Mouse (Mus musculus) testis, adult 2 months (tissue): ENCODE data around the gene Amz2. TPM values are rescaled to one million over a fixed set of nuclear protein-coding genes. Genes with fewer than 3 reads are reported as not detected.

Experiments used
- H3K27ac ChIP-seq: fragments of 200-500 bp; 2 replicates; pipeline ENCODE4 v1.5.1; 2012; ENCODE audit warnings: low read depth, low read length; ENCODE audit not compliant: control insufficient read depth, insufficient read depth
- H3K27me3 ChIP-seq: fragments of 200-500 bp; 2 replicates; pipeline ENCODE4 v1.6.1; 2012; ENCODE audit warnings: mild to moderate bottlenecking, low read length, moderate library complexity; ENCODE audit not compliant: control insufficient read depth, insufficient read depth
- H3K36me3 ChIP-seq: fragments of 200-500 bp; 2 replicates; pipeline ENCODE4 v1.6.1; 2012; ENCODE audit warnings: mild to moderate bottlenecking, low read length; ENCODE audit not compliant: control insufficient read depth, insufficient read depth
- H3K4me1 ChIP-seq: fragments of 200-500 bp; 2 replicates; pipeline ENCODE4 v1.6.1; 2012; ENCODE audit warnings: low read length; ENCODE audit not compliant: control insufficient read depth, insufficient read depth
- H3K4me3 ChIP-seq: fragments of 200-500 bp; 2 replicates; pipeline ENCODE4 v1.5.1; 2012; ENCODE audit warnings: low read depth, mild to moderate bottlenecking, low read length, moderate library complexity, mixed read lengths; ENCODE audit not compliant: control insufficient read depth
- CTCF ChIP-seq: fragments of 200-500 bp; IDR thresholded peaks from 2 replicates; pipeline ENCODE4 v1.5.1; 2012; ENCODE audit warnings: low read depth, mild to moderate bottlenecking, inconsistent platforms, low read length, moderate library complexity; ENCODE audit not compliant: control insufficient read depth, insufficient read depth, insufficient replicate concordance
- POLR2A ChIP-seq: fragments of 200-500 bp; IDR thresholded peaks from 2 replicates; pipeline ENCODE4 v1.6.1; 2012; ENCODE audit warnings: low read depth, mild to moderate bottlenecking, inconsistent platforms, low read length, moderate library complexity; ENCODE audit not compliant: control insufficient read depth
- polyA plus RNA-seq: library from polyadenylated mRNA; depleted of rRNA; stranded (reverse); fragments of >200 nt; gene quantifications from 2 replicates; pipeline ENCODE4 v1.2.3, GENCODE M21; 2012

Gene Amz2
- polyA plus RNA-seq, 1 experiment = 458 TPM

GRCm38 (mm10) chr11:109391200-109391599, 34.5 kb upstream of the Amz2 start:
- Histone ChIP-seq H3K4me1 (no peaks in the 10 kb centered on the region), H3K4me3 (no peak overlapping the region), H3K27me3 (no peaks in the 10 kb centered on the region), H3K36me3 (no peaks in the 10 kb centered on the region), H3K27ac (no peak overlapping the region)
- TF ChIP-seq CTCF = no peak
- no peak for TF ChIP-seq POLR2A

- Histone ChIP-seq H3K4me3 (no peak overlapping the region), H3K27me3 (no peaks in the 10 kb centered on the region), H3K4me1 (no peaks in the 10 kb centered on the region), H3K36me3 (no peaks in the 10 kb centered on the region; the same call in 1 of the 2 replicates), H3K27ac (no peak overlapping the region)
- TF ChIP-seq POLR2A = no peak
- TF ChIP-seq CTCF = no peak
Observed at GRCm38 (mm10) chr11:109391760-109392159, 34.0 kb upstream of the Amz2 start.

DNA sequence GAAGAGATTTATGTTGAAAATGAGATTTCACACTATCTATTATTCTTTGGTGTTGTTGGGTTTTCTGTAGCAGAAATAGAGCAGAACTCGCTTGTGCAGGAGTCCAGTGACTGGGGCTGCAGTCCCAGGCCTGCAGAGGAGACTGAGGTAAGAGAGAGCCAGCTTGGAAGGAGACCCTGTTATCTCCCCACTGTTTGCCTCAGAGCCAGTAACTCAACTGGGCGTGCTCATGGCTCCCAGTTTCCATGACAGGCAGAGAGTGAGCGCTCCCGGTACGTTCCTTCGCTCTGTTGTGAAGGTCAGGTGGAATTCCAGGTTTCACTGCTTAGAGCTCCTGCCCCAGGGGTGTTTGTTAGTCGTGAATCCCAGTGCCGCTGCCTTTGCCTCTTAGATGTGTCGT, 33.1 kb upstream of the Amz2 start:
- H3K27ac ChIP-seq = no peak overlapping the region
- no peak overlapping the region for H3K4me3 ChIP-seq
- H3K27me3 ChIP-seq = no peaks in the 10 kb centered on the region
- H3K36me3 ChIP-seq = no peaks in the 10 kb centered on the region; the same call in 1 of the 2 replicates
- TF ChIP-seq CTCF (no peak), POLR2A (no peak)
- no peaks in the 10 kb centered on the region for H3K4me1 ChIP-seq

- Histone ChIP-seq H3K36me3 (no peaks in the 10 kb centered on the region; the same call in 1 of the 2 replicates), H3K27me3 (no peaks in the 10 kb centered on the region), H3K27ac (no peak overlapping the region), H3K4me1 (no peaks in the 10 kb centered on the region), H3K4me3 (no peak overlapping the region)
- TF ChIP-seq CTCF (no peak), POLR2A (no peak)
Observed at GRCm38 (mm10) chr11:109394758-109395157, 31.0 kb upstream of the Amz2 start.

GRCm38 (mm10) chr11:109395291-109395690, 30.5 kb upstream of the Amz2 start:
- Histone ChIP-seq H3K36me3 (no peaks in the 10 kb centered on the region; the same call in 1 of the 2 replicates), H3K27me3 (no peaks in the 10 kb centered on the region), H3K4me1 (no peaks in the 10 kb centered on the region), H3K4me3 (no peak overlapping the region), H3K27ac (no peak overlapping the region)
- TF ChIP-seq POLR2A = no peak
- TF ChIP-seq CTCF = no peak

- H3K27me3 ChIP-seq = no peaks in the 10 kb centered on the region
- H3K27ac ChIP-seq = no peak overlapping the region
- TF ChIP-seq CTCF (no peak), POLR2A (no peak)
- peaks cover 3% of the 10 kb centered on the region; the same call in 1 of the 2 replicates for H3K4me1 ChIP-seq
- H3K36me3 ChIP-seq = no peaks in the 10 kb centered on the region
- H3K4me3 ChIP-seq = no peak overlapping the region
Observed at GRCm38 (mm10) chr11:109406431-109406830, 19.3 kb upstream of the Amz2 start.

GRCm38 (mm10) chr11:109410197-109410980, 15.4 kb upstream of the Amz2 start:
- no peak overlapping the region for H3K27ac ChIP-seq
- no peak for TF ChIP-seq POLR2A
- TF ChIP-seq CTCF = no peak

GRCm38 (mm10) chr11:109413617-109414016, 12.1 kb upstream of the Amz2 start, which contains the start of gene 9930022D16Rik:
9930022D16Rik (plus strand) TSS chr11:109413917.
- Histone ChIP-seq H3K4me3 (no peak within 1 kb of the TSS), H3K27ac (no peak within 1 kb of the TSS), H3K27me3 (no peaks in the 10 kb centered on the region), H3K36me3 (no peaks in the 10 kb centered on the region), H3K4me1 (no peaks in the 10 kb centered on the region)
- TF ChIP-seq POLR2A (no peak), CTCF (no peak)

More at GRCm38 (mm10) chr11:109410197-109410980, 15.4 kb upstream of the Amz2 start:
- Histone ChIP-seq H3K4me3 (no peak overlapping the region), H3K4me1 (peaks cover 3% of the 10 kb centered on the region; the same call in 1 of the 2 replicates), H3K27me3 (no peaks in the 10 kb centered on the region), H3K36me3 (no peaks in the 10 kb centered on the region)
